Mouse (Mus musculus) lung, postnatal 25 days (tissue): Measurements from ENCODE around the gene Adgrg5.
A peak's percentile ranks its signal among the peaks of the same experiment; 100 is the strongest.

Experiments
- DNase-seq: peaks from one replicate; pipeline ENCODE4 v3.0.0; 2022; ENCODE audit warnings: low spot score

The Adgrg5 gene

DNA sequence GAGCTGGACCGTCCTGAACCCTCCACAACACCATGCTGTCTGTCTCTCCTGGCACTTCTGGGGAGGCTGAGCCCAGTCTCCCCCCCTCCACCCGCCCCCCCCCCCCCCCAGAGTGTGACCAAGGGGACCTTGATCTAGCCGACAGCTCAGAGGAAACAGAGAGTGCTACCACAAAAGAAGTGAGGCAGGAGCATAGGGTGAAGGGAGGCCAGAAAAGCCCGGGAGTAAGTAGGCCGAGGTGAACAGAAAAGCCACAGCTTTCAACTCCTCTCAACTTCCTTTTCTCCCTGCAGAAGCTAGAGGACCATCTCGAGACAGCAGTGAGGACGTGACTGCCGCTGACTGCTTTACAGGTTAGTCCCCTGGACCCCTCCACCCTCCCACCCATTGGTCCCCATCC, at the start of gene Adgrg5:
Gene Adgrg5 (plus strand): TSS at position 290 of the 400 bp plus-strand sequence.
- DNase-seq = no peak

GRCm38 (mm10) chr8:94874358-94874757, 49.1 kb upstream of the Adgrg5 start:
- peak; percentile 80 for DNase-seq

DNA sequence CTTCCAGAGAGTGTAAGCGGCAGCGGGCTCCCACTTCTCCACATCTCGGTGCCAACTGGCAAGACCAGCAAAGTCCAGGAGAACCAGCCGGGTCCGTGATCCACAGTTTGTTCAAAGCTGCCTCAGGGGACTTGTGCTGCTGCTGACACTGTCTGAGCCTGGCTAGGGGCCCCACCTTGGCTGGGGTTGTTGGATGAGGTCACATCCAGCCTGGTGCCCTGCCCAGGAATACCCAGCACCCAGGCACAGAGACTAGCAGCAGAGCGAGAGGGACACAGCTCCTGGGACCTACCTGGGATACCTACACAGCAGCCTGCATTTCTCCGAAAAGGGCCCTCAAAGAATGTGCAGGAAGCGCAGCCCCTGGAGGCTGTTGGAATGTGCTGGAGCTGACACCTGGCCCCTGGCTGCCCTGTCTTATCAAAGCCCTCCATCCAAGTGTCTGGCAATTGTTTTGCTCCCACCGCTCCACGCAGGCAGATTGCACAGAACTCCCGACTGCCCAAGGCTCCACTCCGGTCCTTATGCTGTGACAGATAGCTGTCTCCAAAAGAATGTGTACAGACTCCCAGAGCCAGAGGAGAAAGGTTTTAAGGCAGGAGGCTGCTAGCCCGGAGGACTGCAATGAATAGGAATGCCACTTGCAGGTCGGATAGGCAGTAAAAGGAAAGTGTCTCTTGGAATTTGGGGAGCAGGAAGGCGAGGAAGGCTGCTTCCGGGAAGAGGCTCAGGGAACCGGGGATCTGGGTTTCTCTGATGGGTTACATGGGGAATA, 48.2 kb upstream of the Adgrg5 start:
- peak; percentile 36 for DNase-seq

DNA sequence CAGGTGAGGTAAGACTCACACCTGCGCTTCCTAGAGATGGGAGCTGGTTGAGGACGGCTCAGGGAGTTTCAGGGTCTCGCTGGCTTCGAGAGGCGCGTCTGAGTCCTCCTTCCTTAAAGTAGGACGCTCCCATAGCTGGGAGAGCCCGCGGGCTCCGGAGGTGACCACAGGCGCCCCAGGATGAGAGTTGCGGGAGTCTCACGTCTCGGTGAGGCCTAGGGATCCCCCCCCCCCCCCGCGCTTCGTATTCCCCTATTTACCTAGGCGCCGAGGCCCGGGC, 47.7 kb upstream of the Adgrg5 start:
- no peak for DNase-seq

- DNase-seq = peak; percentile 88
These were observed 47.2 kb upstream of the Adgrg5 start, which contains the start of gene Dok4 for GRCm38 (mm10) chr8:94876197-94876730. Dok4 (minus strand) TSS chr8:94876330.

DNA sequence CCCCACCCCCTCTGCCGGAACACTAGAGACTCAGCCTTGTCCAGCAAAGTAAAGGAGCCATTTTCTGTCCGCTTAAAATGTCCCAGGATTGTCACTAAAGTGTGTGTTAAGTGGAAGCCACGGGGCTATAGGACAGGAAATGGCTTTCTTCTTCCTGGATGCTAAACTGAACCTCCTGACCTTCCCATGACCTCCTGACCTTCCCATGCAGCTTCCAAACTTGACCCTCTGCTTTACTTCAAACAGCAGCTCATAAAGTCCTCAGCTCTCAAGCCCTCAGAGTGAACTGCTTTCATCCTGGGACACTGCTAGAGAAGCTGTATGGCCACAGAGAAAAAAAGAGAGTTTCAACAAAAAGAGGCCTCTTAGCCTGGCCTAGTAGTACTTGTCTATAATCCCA, 46.7 kb upstream of the Adgrg5 start:
- DNase-seq = peak; percentile 12

DNA sequence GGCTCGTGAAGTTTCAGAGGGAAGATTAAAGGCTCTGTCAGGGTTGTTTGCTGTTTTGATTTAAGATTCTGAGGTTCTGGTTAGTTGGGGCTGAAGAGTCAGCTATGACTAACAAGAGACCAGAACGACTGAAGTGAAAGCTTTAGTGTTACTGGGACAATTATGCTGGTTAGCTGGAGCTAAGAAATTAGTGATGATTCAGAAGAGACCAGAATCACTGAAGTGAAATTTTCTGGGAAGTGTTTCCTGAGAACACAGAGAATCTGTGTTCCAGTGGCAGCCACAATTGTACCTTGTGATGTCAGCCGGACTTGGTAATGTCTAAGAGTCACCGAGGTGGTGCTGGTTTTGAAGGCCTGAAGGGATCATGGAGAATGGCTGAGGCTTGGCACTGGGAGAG, 42.8 kb upstream of the Adgrg5 start:
- no peak for DNase-seq

GRCm38 (mm10) chr8:94888383-94889036, 35.0 kb upstream of the Adgrg5 start:
- no peak for DNase-seq

- DNase-seq = no peak
These were observed 30.6 kb upstream of the Adgrg5 start for GRCm38 (mm10) chr8:94892917-94893316.

GRCm38 (mm10) chr8:94899262-94899661, 24.2 kb upstream of the Adgrg5 start:
- DNase-seq = peak; percentile 57

GRCm38 (mm10) chr8:94900617-94901016, 22.9 kb upstream of the Adgrg5 start:
- no peak for DNase-seq

DNA sequence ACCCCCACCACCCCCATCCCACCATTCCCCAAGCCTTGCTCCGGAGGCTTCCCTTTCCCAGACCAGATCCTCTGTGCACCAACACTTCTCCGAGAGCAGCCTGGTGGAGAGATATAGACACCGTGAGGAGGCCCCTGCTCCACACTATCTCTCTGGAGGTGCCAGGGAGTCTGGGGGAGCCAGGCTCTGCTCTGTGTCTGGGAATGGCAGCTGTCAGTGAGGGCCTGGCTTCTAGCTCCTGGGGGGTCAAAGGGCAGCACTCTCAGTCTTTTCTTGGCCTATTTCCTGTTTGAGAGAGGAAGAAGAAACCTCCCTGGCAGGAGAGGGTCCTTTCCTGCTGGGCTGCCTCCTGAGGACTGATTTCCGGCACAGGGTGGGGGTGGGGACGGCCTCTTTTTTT, 22.5 kb upstream of the Adgrg5 start:
- DNase-seq = no peak

GRCm38 (mm10) chr8:94903709-94904108, 19.8 kb upstream of the Adgrg5 start:
- DNase-seq = no peak

GRCm38 (mm10) chr8:94904450-94905175, 18.9 kb upstream of the Adgrg5 start:
- DNase-seq = peak; percentile 90

DNA sequence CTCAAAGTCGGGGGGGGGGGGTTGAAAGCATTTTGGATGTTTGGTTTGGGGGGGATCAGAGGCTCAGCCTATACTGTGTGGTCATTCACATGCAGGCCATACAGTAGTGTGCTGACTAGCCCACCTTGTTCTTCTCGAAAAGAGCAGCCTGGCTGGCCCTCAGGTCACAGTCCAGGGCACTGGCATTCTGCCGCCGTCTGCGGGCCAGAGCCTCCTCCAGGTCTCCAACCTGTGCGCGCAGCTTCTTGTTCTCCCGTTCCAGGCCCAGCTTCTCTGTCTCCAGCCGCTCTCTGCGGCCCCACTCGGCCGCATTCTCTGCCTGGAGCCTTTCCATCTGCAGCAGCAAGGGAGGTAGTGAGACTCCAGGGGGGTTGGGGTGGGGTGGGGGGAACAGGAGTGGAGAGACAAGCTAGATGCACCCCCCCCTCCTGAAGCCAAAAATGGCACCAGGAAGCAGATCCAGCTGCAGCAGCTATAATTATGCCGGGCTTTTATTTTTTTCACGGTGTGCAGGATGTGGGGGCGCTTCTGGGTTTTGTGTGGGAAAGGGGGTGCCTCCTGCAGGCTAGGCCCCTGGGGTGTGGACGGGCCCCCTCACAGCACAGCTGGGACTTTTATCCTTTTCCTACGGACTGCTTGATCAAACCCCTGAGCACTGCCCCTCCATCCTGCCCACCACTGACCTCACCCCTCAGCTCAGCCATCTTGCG, 15.7 kb upstream of the Adgrg5 start:
- DNase-seq = no peak

DNA sequence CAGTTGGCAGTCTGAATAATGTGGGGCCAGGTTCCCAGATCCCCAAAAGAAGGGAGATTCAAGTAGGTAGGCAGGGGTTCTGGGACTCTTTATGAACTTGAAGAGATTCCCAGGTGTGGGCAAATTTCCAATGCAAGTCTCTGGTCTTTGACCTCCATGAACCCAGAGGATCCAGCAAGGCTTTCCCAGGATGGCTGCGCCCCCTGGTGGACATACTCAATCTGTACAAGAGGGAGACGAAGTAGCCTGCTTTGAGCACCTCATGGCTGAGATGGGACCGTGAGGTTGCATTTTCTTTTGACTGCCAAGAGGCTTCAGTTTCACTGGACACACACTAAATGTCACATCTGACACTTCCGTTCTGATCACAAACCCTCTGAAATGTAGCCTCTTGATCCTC, 14.6 kb upstream of the Adgrg5 start:
- peak; percentile 82 for DNase-seq

DNA sequence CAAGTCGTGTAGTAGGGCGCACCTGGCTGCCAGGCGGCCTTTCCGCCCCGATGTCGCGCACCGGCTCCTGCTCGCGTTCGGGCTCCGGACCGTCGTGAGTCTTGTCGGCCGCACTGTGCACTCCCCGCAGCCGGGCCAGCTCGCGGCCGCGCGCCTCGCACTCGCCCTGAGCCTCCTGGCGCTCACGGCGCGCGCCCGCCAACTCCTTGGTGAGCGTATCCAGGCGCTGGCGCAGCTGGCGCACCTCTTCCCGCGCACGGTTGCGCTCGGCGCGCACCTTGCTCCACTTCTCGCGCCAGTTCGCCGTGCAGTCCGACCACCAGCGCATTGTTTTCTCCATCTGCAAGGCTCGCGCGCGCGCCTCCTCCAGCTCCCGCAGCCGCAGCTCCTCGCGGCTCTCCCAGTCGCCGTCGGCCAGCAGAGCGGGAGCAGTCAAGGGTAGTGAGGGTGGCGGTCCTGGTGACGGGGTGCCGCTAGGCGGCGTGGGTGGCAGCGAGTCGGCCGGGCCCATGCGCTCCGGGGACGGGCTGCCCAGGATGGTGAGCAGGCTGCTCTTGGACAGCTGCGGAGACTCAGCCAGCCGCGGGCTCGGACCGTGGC, 10.3 kb upstream of the Adgrg5 start:
- DNase-seq = peak; percentile 71

DNA sequence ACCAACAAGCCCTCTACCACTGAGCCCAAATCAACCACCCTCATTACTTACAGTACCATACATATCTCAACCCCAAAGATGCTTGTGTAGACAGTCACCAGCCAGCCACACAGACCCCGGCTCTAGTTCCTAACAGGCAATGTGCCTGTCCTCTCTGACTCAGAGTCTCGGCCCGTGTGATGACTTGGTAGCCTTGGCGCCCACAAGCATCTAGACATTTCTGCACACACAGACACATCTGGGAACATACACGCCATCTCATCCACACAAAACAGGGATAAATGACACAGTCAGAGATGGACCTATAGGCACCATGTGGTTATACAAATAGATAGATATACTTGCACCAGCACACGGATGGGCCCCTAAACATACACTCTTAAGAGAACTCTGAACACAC, 9.2 kb upstream of the Adgrg5 start:
- DNase-seq = no peak

DNA sequence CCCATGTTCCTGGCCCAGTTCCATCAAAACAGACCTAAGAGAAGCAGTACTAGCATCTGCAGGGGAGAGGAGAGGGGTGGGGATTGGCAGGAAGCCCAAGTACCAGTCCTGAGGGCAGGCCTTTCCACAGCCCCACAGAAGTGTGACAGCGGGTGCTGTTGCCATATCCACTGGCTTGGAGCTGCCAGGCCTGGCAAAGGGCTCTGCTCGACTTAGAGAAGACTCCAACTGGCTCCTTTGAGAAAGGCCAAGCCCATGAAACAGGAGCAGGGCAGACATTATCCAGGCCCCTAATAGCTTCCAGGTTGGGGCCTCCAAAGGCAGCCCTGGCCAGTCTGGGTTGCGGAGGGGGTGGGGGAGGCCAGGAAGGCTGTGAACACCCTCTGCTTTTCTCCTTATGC, 8.8 kb upstream of the Adgrg5 start:
- DNase-seq = no peak

GRCm38 (mm10) chr8:94916311-94916959, 7.1 kb upstream of the Adgrg5 start:
- DNase-seq = no peak

- DNase-seq = no peak
These were observed 6.6 kb upstream of the Adgrg5 start for GRCm38 (mm10) chr8:94916960-94917324.
